Mouse (Mus musculus) forebrain, embryonic 12.5 days (tissue): Measurements from ENCODE around the gene Spty2d1. TPM values are rescaled to one million over a fixed set of nuclear protein-coding genes. Genes with fewer than 3 reads are reported as not detected.
"Not testable (repeated sequence)": the region's sequence is repeated elsewhere in the genome, so short reads cannot be mapped to it uniquely, and the experiment has no call there.

Experiments used
- ATAC-seq: fragments of 200-750 bp; cut with Nextera tagmentation; 2 replicates; pipeline ENCODE4 v1.8.0; 2017; ENCODE audit warnings: moderate TSS enrichment; ENCODE audit not compliant: low FRiP score
- H3K27ac ChIP-seq: fragments of 300-500 bp; sonication (generic); 2 replicates; pipeline ENCODE4 v1.5.1; 2016; ENCODE audit warnings: mild to moderate bottlenecking
- H3K27me3 ChIP-seq: fragments of 300-500 bp; sonication (generic); 2 replicates; pipeline ENCODE4 v1.6.1; 2016; ENCODE audit warnings: mild to moderate bottlenecking
- H3K36me3 ChIP-seq: fragments of 300-500 bp; sonication (generic); replicated peaks from 2 replicates; pipeline ENCODE4 v1.6.1; 2016; ENCODE audit warnings: mild to moderate bottlenecking
- H3K4me1 ChIP-seq: fragments of 300-500 bp; sonication (generic); 2 replicates; pipeline ENCODE4 v1.6.1; 2016
- H3K4me2 ChIP-seq: fragments of 300-500 bp; sonication (generic); 2 replicates; pipeline ENCODE4 v1.6.1; 2016; ENCODE audit warnings: mild to moderate bottlenecking, moderate library complexity
- H3K4me3 ChIP-seq: fragments of 300-500 bp; sonication (generic); replicated peaks from 2 replicates; pipeline ENCODE4 v1.5.1; 2016; ENCODE audit warnings: mild to moderate bottlenecking
- H3K9ac ChIP-seq: fragments of 300-500 bp; sonication (generic); 2 replicates; pipeline ENCODE4 v1.6.1; 2016; ENCODE audit warnings: mild to moderate bottlenecking
- H3K9me3 ChIP-seq: fragments of 300-500 bp; sonication (generic); 2 replicates; pipeline ENCODE4 v1.6.1; 2016
- WGBS: fragments of 180-500 bp; shearing (Covaris S2); methylation state at CpG from one replicate; pipeline ENCODE4 v1.1.7; 2016; 5-methylcytosine and 5-hydroxymethylcytosine counted together
- polyA plus RNA-seq: library from polyadenylated mRNA; unstranded; fragments of >200 nt; fragmentation: Nextera tagmentation; extraction: Ambion mirVana; gene quantifications from 2 replicates; pipeline ENCODE4 v1.2.1, GENCODE M21; 2016

Gene Spty2d1
- polyA plus RNA-seq, 1 experiment from 2014 or later = 13.5 TPM

- no peak overlapping the region for H3K9ac ChIP-seq
- H3K4me2 ChIP-seq = no peak overlapping the region
- no peak overlapping the region for H3K4me3 ChIP-seq
- H3K9me3 ChIP-seq = no peaks in the 10 kb centered on the region
- ATAC-seq = no peak
- WGBS = 92% methylated on average over 2 of the region's 2 CpGs
- H3K27ac ChIP-seq = no peak overlapping the region
- H3K36me3 ChIP-seq = peaks cover 54% of the 10 kb centered on the region
- peaks cover 26% of the 10 kb centered on the region for H3K4me1 ChIP-seq
- H3K27me3 ChIP-seq = no peaks in the 10 kb centered on the region
Measured at GRCm38 (mm10) chr7:46998942-46999341, 9.3 kb downstream of the Spty2d1 start.

DNA sequence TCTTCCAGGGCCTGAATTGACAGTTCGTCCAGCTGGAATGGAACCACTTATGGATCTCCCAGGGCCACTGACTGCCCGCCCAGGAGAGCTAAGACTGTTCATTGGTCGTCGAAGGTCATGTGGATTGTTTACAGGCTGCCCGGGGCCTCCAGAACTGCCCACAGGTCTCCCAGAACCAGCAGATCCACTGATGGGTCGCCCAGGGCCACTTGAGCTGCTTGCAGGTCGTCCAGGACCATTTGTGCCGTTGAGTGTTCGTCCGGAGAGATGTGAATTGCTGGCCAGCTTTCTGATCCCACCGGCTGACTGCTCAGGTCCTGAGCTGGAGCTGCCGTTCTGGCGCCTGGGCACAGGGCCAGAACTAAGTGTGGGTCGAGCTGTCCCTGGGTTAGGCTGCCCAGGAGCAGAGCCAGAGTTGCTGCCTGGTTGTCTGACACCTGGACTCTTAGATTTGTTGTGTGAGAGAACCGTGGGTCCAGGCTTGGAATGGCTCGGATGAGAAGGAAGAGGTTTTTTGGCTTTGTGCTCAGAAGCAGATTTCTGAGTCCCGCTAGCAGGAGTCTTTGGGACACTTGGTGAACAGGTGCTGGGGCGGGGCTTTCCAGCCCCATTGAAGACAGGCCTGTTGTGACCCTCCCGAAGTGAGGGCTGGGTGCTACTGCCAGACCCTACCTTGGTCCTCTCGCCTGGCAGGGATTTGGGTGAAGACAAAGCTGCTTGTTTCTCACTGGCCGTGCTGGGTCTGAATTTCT is 10.4 kb downstream of the Spty2d1 start:
- Histone ChIP-seq H3K27ac (no peak overlapping the region), H3K4me3 (no peak overlapping the region), H3K36me3 (peaks cover 64% of the 10 kb centered on the region), H3K4me2 (no peak overlapping the region), H3K27me3 (no peaks in the 10 kb centered on the region), H3K9me3 (no peaks in the 10 kb centered on the region), H3K4me1 (peaks cover 15% of the 10 kb centered on the region), H3K9ac (no peak overlapping the region)
- ATAC-seq = no peak
- 90% methylated on average over 21 of the region's 21 CpGs for WGBS

- no peak overlapping the region for H3K27ac ChIP-seq
- 90% methylated on average over 4 of the region's 4 CpGs for WGBS
- H3K36me3 ChIP-seq = peaks cover 68% of the 10 kb centered on the region
- H3K9ac ChIP-seq = no peak overlapping the region
- peaks cover 7% of the 10 kb centered on the region for H3K4me1 ChIP-seq
- ATAC-seq = no peak
- H3K27me3 ChIP-seq = no peaks in the 10 kb centered on the region
- no peak overlapping the region for H3K4me3 ChIP-seq
- no peaks in the 10 kb centered on the region for H3K9me3 ChIP-seq
- H3K4me2 ChIP-seq = no peak overlapping the region
Measured at GRCm38 (mm10) chr7:46997008-46997407, 11.2 kb downstream of the Spty2d1 start.

DNA sequence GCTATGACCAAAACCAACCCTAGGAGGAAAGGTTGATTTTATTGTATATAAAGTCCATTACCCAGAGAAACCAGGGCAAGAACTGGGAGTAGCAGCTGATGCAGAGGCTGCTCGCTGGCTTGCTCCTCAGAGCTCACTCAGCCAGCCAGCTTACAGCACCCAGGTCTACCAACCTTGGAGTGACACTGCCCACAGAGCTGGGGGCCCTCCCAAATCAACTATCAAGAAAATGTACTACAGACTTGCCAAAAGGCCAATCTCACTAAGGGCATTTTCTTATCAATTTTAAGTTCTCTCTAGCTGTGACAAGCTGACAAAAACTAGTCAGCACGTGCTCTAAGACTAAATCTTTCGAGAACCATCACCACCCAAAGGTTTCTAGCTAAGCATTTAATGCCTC is 12.7 kb downstream of the Spty2d1 start:
- H3K27ac ChIP-seq = no peak overlapping the region
- WGBS = 97% methylated on average over 3 of the region's 3 CpGs
- H3K9me3 ChIP-seq = no peaks in the 10 kb centered on the region
- H3K9ac ChIP-seq = no peak overlapping the region
- H3K4me2 ChIP-seq = no peak overlapping the region
- no peak overlapping the region for H3K4me3 ChIP-seq
- H3K4me1 ChIP-seq = no peaks in the 10 kb centered on the region; the same call in 1 of the 2 replicates
- H3K27me3 ChIP-seq = no peaks in the 10 kb centered on the region
- no peak for ATAC-seq
- peaks cover 78% of the 10 kb centered on the region for H3K36me3 ChIP-seq

GRCm38 (mm10) chr7:46993079-46993478 is 15.1 kb downstream of the Spty2d1 start:
- no peaks in the 10 kb centered on the region for H3K9me3 ChIP-seq
- WGBS = 92% methylated on average over 8 of the region's 8 CpGs
- peaks cover 64% of the 10 kb centered on the region for H3K36me3 ChIP-seq
- no peak overlapping the region for H3K27ac ChIP-seq
- no peaks in the 10 kb centered on the region for H3K4me1 ChIP-seq
- H3K9ac ChIP-seq = no peak overlapping the region
- H3K4me3 ChIP-seq = no peak overlapping the region
- ATAC-seq = no peak
- no peaks in the 10 kb centered on the region for H3K27me3 ChIP-seq
- no peak overlapping the region for H3K4me2 ChIP-seq

DNA sequence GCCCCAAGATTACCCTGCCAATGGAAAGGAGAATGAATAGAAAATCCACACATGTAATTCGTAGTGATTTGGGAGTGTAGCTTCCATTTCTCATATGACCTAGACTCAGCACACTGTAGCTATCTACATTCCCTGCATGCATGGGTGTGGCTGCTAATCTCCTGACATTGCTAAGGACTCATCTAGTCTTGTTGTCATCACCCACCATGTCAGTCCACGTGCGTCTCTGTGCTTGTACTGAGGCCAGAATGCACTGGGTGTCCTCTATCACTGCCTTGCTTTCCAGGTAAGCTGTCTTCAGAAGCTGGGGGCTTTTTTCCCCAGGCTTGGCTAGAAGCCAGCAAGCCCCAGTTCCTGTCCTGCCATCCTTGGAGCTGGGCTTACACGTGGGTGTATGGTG is 18.8 kb downstream of the Spty2d1 start:
- H3K27me3 ChIP-seq, H3K9me3 ChIP-seq, ATAC-seq, H3K9ac ChIP-seq, H3K4me2 ChIP-seq, H3K4me3 ChIP-seq, H3K27ac ChIP-seq, H3K4me1 ChIP-seq: not testable (repeated sequence)
- 80% methylated on average over 4 of the region's 4 CpGs for WGBS
- peaks cover 29% of the 10 kb centered on the region for H3K36me3 ChIP-seq

DNA sequence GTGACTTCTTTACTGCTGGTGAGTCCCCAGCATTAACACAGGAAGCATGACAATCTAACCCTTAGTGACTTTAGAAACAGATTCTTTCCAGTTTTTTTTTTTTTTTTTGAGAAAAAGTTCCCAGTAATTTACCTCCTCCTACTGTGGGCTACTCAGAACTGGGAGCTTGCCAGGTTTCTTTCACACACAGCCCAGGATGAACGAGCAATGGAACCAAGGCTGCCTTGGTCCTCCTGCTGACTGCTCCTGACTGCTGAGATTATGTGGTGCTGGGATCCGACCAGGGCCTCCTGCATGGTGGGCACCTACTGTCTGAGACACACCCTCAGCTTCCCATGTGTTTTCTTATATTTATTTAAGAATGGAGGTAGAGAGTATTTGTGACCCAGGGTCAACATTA is 21.1 kb downstream of the Spty2d1 start:
- no peak overlapping the region for H3K4me3 ChIP-seq
- H3K27ac ChIP-seq = no peak overlapping the region
- H3K36me3 ChIP-seq = peaks cover 10% of the 10 kb centered on the region
- H3K27me3 ChIP-seq = no peaks in the 10 kb centered on the region
- no peak overlapping the region for H3K9ac ChIP-seq
- no peak overlapping the region for H3K4me2 ChIP-seq
- ATAC-seq = no peak
- no peaks in the 10 kb centered on the region for H3K9me3 ChIP-seq
- 62% methylated on average over 2 of the region's 2 CpGs for WGBS
- H3K4me1 ChIP-seq = peaks cover 3% of the 10 kb centered on the region; the same call in 1 of the 2 replicates

GRCm38 (mm10) chr7:46986646-46987045 is 21.6 kb downstream of the Spty2d1 start:
- Histone ChIP-seq H3K4me3 (no peak overlapping the region), H3K9me3 (no peaks in the 10 kb centered on the region), H3K9ac (no peak overlapping the region), H3K4me1 (peaks cover 3% of the 10 kb centered on the region; the same call in 1 of the 2 replicates), H3K27ac (no peak overlapping the region), H3K36me3 (peaks cover 6% of the 10 kb centered on the region), H3K27me3 (no peaks in the 10 kb centered on the region), H3K4me2 (no peak overlapping the region)
- 70% methylated on average over 5 of the region's 5 CpGs for WGBS
- ATAC-seq = no peak

DNA sequence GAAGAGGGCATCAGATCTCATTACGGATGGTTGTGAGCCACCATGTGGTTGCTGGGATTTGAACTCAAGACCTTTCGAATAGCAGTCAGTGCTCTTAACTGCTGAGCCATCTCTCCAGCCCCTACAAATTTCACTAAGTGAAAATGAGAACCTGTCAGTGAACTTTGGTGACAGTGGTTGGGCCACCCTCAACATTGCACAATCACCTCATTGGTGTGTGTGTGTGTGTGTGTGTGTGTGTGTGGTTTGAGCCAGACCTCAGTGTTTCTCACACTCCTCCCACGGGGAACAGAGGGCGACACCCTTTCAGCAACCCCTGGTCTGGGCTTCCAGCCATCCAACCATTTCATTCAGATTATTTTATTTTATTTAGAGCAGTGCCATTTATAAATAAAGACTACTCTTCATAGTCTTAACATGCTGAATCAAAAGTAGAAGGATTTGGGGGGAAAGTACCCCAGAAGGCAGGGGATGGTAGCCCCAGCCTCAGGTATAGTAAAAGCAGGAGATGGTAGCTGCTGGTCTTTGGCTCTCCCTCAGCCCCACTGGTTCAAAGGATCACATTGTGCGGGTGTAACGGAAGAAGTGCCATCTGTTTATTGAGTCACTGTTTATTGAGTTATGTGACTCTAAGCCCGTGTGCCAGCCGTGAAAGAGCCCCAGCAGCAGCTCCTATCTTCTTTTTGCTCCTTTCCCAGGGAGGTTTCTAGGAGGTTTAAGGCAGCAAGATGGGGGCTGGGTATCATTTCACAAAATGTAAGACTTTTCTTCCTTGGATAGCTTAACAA is 22.3 kb downstream of the Spty2d1 start:
- peaks cover 3% of the 10 kb centered on the region; the same call in 1 of the 2 replicates for H3K4me1 ChIP-seq
- no peak overlapping the region for H3K4me2 ChIP-seq
- WGBS = 63% methylated on average over 8 of the region's 8 CpGs
- H3K27ac ChIP-seq = no peak overlapping the region
- no peak overlapping the region for H3K4me3 ChIP-seq
- ATAC-seq = no peak
- no peaks in the 10 kb centered on the region for H3K9me3 ChIP-seq
- no peaks in the 10 kb centered on the region; the same call in 1 of the 2 replicates for H3K36me3 ChIP-seq
- H3K9ac ChIP-seq = no peak overlapping the region
- H3K27me3 ChIP-seq = no peaks in the 10 kb centered on the region

- no peak within 1 kb of the TSS for H3K27ac ChIP-seq
- H3K4me1 ChIP-seq = peaks cover 3% of the 10 kb centered on the region; the same call in 1 of the 2 replicates
- no peaks in the 10 kb centered on the region for H3K36me3 ChIP-seq
- H3K4me2 ChIP-seq = no peak within 1 kb of the TSS
- H3K4me3 ChIP-seq = no peak within 1 kb of the TSS
- no peak within 1 kb of the TSS for H3K9ac ChIP-seq
- H3K9me3 ChIP-seq = no peaks in the 10 kb centered on the region
- H3K27me3 ChIP-seq = no peaks in the 10 kb centered on the region
- no peak for ATAC-seq
- 94% methylated on average over 3 of the region's 3 CpGs for WGBS
Measured at GRCm38 (mm10) chr7:46983280-46983679, 24.9 kb downstream of the Spty2d1 start, which contains the start of gene Gm9999. Gene Gm9999, plus strand, starts transcription at chr7:46983580.

GRCm38 (mm10) chr7:46975456-46975855 is 32.8 kb downstream of the Spty2d1 start:
- 90% methylated on average over 11 of the region's 11 CpGs for WGBS
- H3K27ac ChIP-seq = no peak overlapping the region
- H3K4me2 ChIP-seq = no peak overlapping the region
- H3K4me1 ChIP-seq = no peaks in the 10 kb centered on the region
- no peaks in the 10 kb centered on the region for H3K36me3 ChIP-seq
- H3K4me3 ChIP-seq = no peak overlapping the region
- peaks cover 9% of the 10 kb centered on the region for H3K9me3 ChIP-seq
- H3K9ac ChIP-seq = no peak overlapping the region
- ATAC-seq = no peak
- no peaks in the 10 kb centered on the region for H3K27me3 ChIP-seq

DNA sequence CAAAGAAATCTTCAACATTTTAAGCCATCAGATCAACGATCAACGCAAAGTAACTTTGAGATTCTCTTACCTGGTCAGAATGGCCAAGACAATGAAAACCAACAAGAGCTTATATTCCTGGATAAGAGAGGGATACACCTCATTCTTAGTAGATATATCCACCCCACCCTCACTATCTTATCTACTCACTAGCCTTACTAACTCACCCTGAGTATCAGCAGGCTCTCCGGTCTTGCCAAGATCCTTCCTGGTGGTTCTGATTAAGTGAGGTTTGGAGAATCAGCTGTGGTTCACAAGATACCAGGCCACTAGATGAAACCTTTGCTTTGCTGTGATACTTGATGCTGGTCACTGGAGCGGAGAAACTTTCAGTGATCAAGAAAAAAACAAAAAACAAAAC is 33.6 kb downstream of the Spty2d1 start:
- 95% methylated on average over 4 of the region's 4 CpGs for WGBS
- no peaks in the 10 kb centered on the region for H3K4me1 ChIP-seq
- no peak for ATAC-seq
- no peak overlapping the region for H3K9ac ChIP-seq
- no peaks in the 10 kb centered on the region for H3K36me3 ChIP-seq
- H3K9me3 ChIP-seq = peaks cover 9% of the 10 kb centered on the region
- H3K27me3 ChIP-seq = no peaks in the 10 kb centered on the region
- no peak overlapping the region for H3K4me3 ChIP-seq
- H3K27ac ChIP-seq = no peak overlapping the region
- H3K4me2 ChIP-seq = no peak overlapping the region
